Mouse (Mus musculus): ENCODE measurements around the gene Mrpl9.
A peak's percentile ranks its signal among the peaks of the same experiment; 100 is the strongest.

The Mrpl9 gene

DNA sequence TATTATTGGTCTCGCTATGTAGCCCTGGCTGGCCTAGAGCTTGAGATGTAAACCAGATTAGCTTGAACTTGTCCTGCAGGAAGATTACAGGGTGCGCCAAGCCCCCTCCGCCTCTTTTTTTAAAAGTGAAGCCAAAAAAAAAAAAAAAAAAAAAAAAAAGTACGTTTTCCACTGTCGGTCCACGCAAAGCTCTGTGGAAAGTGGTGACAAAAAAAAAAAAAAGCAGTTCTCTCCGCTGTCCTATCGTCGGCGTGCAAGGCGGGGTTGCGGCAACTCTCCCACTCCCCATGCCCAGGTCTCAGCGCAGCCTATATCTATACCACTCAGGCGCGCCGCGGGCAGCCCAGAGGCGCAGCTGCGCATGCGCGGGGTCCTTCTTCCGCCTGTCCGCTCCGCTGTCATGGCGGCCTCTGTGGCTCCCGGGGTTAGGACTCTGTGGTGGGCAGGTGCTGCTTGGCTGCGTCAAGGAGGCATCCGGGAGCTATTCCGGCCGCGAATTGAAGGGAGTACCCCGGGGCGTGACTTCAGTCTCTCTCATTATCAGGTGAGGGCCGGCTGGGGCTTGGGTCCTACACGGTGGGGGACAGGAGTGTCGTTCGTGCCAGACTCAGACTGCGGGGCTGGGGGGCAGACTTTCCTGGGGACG, at the start of gene Mrpl9:
Gene Mrpl9 (plus strand): TSS at position 368 of the 646 bp plus-strand sequence.
- peak; percentile 86 for DNase-seq (ENCODE audit: low spot score)

- no peak for DNase-seq (ENCODE audit: low spot score)
Measured at GRCm38 (mm10) chr3:94396336-94396735, 46.8 kb upstream of the Mrpl9 start.

DNA sequence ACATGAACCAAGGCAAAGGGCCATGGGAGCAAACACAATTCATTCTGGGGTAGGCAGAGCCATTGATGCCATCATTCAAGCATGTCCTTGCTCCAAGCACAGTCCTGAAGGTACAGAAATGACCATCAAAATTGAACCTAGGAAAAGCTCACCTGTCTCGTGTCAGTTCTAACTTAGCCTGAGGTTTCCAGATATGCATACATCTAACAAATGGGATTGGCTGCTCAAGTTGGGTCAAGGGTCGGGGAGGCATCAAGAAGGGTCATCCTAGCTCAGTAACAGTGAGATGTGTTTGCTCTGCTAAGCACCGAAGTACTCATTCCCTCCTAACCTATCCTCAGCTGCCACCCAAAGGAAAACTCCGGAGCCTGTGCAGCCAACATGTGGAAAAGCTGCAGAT, 46.3 kb upstream of the Mrpl9 start:
- no peak for DNase-seq (ENCODE audit: low spot score)

GRCm38 (mm10) chr3:94398217-94398616, 44.9 kb upstream of the Mrpl9 start, which contains the start of gene Lingo4:
Gene Lingo4 (plus strand): TSS chr3:94398517.
- DNase-seq (ENCODE audit: low spot score) = no peak

DNA sequence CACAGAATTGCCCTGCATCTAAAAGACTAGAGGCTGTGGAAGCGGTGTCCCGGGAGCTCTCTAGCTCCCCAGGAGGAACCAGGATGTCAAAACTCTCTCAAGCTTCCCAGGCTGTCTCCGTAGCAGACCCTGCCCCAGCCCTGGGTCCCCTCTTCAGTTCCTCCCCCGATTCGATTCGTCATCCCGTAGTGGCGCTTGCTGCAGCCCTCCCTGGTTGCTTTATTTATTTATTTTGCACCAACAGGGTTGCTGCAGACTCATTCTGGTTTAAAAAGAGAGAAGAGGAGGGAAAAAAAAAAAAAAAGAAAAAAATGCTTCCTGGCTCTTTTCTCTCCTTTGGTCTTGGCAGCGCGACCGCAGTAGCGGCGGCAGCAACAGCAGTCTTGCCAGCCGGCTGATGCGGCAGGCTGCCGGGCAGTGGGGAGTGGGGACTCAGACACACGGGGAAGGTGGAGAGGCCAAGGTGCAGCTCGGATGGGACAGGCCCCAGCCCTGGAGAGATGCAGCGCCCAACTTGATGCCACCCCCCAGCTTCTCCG, 44.1 kb upstream of the Mrpl9 start:
- DNase-seq (ENCODE audit: low spot score) = no peak

GRCm38 (mm10) chr3:94399663-94400310, 43.3 kb upstream of the Mrpl9 start:
- DNase-seq (ENCODE audit: low spot score) = no peak

DNA sequence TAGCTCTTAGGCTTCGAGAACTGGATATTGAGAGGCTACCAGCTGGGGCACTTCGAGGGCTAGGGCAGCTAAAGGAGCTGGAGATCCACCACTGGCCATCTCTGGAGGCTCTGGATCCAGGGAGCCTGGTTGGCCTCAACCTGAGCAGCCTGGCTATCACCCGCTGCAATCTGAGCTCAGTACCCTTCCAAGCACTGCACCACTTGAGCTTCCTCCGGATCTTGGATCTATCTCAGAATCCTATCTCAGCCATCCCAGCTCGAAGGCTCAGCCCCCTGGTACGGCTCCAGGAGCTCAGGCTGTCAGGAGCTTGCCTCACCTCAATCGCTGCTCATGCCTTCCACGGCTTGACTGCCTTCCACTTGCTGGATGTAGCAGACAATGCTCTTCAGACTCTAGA, 40.7 kb upstream of the Mrpl9 start:
- no peak for DNase-seq (ENCODE audit: low spot score)

- no peak for DNase-seq (ENCODE audit: low spot score)
Measured at GRCm38 (mm10) chr3:94404366-94405054, 38.6 kb upstream of the Mrpl9 start.

GRCm38 (mm10) chr3:94405561-94405960, 37.6 kb upstream of the Mrpl9 start:
- no peak for DNase-seq (ENCODE audit: low spot score)

- DNase-seq (ENCODE audit: low spot score) = no peak
Measured at GRCm38 (mm10) chr3:94412530-94412929, 30.6 kb upstream of the Mrpl9 start.

DNA sequence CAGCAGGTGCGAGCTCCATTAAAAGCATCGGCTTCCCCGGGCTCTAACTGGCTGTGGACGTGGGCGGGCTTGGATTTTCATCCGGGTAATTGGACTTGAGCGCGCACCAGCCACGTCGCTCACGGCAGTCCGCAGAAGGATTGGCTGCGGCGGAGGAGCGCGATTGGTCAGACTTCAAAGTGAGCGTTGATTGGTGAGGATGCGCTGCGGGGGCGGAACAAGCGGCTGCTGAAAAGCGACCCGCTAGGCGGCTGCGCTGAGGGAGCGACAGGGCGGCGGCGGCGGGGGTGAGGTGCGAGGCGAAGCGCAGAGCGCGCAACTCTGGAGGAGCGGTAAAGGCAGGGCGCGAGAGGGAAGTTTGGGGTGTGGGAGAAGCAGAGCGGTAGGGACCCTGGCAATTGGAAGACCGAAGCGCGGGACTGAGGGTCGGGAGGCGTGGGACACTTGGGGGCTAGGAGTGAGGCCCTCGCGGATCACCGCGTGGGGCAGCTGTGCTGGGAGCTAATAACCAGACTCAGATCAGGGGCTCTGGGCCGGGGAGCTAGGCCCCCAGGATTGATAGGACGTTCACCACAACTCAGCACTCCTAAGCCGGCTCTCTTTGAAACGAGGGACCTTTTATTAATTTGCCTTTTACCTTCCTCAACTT, 30.0 kb upstream of the Mrpl9 start, which contains the start of gene Tdrkh:
Gene Tdrkh (plus strand): TSS at position 243 of the 649 bp plus-strand sequence.
- DNase-seq (ENCODE audit: low spot score) = peak; percentile 93

- no peak for DNase-seq (ENCODE audit: low spot score)
Measured at GRCm38 (mm10) chr3:94430980-94431379, 12.1 kb upstream of the Mrpl9 start.

GRCm38 (mm10) chr3:94434305-94434704, 8.8 kb upstream of the Mrpl9 start:
- DNase-seq (ENCODE audit: low spot score) = no peak

- no peak for DNase-seq (ENCODE audit: low spot score)
Measured at GRCm38 (mm10) chr3:94436420-94436819, 6.7 kb upstream of the Mrpl9 start.

GRCm38 (mm10) chr3:94441182-94441581, 1.9 kb upstream of the Mrpl9 start:
- DNase-seq (ENCODE audit: low spot score) = no peak

GRCm38 (mm10) chr3:94443597-94443964, 463 bp downstream of the Mrpl9 start, which contains the start of gene Oaz3:
Gene Oaz3 (minus strand): TSS chr3:94443915.
- peak; percentile 3 for DNase-seq (ENCODE audit: low spot score)

GRCm38 (mm10) chr3:94449377-94449776, 6.3 kb downstream of the Mrpl9 start:
- no peak for DNase-seq (ENCODE audit: low spot score)

GRCm38 (mm10) chr3:94456529-94457000, 13.4 kb downstream of the Mrpl9 start:
- peak; percentile 72 for DNase-seq (ENCODE audit: low spot score)

DNA sequence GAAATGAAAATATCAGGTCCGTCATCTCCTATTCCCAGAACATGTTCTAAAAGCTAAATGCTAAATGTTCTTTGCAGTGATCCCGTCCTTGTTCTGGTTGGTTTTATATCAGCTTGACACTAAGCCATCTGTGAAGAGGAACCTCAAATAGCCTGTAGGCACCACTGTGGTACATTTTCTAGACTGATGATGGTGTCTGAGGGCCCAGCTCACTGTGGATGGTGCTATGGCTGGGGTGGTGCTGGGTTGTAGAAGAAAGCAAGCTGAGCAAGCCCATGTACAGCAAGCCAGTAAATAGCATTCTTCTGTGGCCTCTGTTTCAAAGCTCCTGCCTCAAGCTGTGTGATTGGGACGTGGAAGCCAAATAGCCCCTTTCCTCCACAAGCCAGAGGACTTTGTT, 13.9 kb downstream of the Mrpl9 start:
- DNase-seq (ENCODE audit: low spot score) = no peak

DNA sequence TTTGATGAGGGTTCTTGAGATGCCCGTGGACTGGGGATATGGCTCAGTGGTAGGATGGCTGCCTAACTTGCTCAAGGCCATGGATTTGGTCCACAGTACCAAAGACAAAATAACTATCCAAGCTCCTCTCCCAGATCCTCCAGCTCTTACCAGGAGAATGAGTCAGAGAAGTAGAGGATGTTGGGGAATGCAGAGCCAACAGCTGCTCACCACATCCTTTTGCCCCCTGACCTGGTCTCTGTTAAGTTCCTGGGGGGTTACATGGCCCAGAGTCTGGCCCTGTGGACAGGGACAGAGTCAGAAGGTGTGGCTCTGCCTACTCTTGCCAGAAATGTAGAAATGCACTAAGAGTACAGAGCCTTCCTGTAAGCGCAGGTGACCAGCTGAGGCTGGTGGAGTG, 16.7 kb downstream of the Mrpl9 start:
- DNase-seq (ENCODE audit: low spot score) = no peak

GRCm38 (mm10) chr3:94463926-94464578, 20.9 kb downstream of the Mrpl9 start:
- no peak for DNase-seq (ENCODE audit: low spot score)

All from ovary, adult 18-20 months (tissue).